Mouse (Mus musculus) embryonic facial prominence, embryonic 15.5 days (tissue): ENCODE results near the gene Opcml. TPM values are rescaled to one million over a fixed set of nuclear protein-coding genes. Genes with fewer than 3 reads are reported as not detected.

Source experiments
- ATAC-seq: fragments of 200-750 bp; cut with Nextera tagmentation; 2 replicates; pipeline ENCODE4 v1.8.0; 2017; ENCODE audit warnings: low read depth, moderate TSS enrichment; ENCODE audit not compliant: insufficient number of reproducible peaks, low FRiP score, low TSS enrichment
- H3K27ac ChIP-seq: fragments of 300-500 bp; sonication (generic); replicated peaks from 2 replicates; pipeline ENCODE4 v1.5.1; 2015; ENCODE audit warnings: mild to moderate bottlenecking, inconsistent platforms
- H3K27me3 ChIP-seq: fragments of 300-500 bp; sonication (generic); 2 replicates; pipeline ENCODE4 v1.6.1; 2015; ENCODE audit warnings: inconsistent platforms
- H3K36me3 ChIP-seq: fragments of 300-500 bp; sonication (generic); 2 replicates; pipeline ENCODE4 v1.6.1; 2015; ENCODE audit warnings: mild to moderate bottlenecking, inconsistent platforms
- H3K4me1 ChIP-seq: fragments of 300-500 bp; sonication (generic); 2 replicates; pipeline ENCODE4 v1.6.1; 2015; ENCODE audit warnings: inconsistent platforms
- H3K4me2 ChIP-seq: fragments of 300-500 bp; sonication (generic); replicated peaks from 2 replicates; pipeline ENCODE4 v1.6.1; 2015; ENCODE audit warnings: mild to moderate bottlenecking, inconsistent platforms
- H3K4me3 ChIP-seq: fragments of 300-500 bp; sonication (generic); replicated peaks from 2 replicates; pipeline ENCODE4 v1.5.1; 2015; ENCODE audit warnings: mild to moderate bottlenecking, inconsistent platforms
- H3K9ac ChIP-seq: fragments of 300-500 bp; sonication (generic); 2 replicates; pipeline ENCODE4 v1.6.1; 2015; ENCODE audit warnings: inconsistent platforms
- H3K9me3 ChIP-seq: fragments of 300-500 bp; sonication (generic); replicated peaks from 2 replicates; pipeline ENCODE4 v1.6.1; 2016; ENCODE audit warnings: inconsistent platforms
- WGBS: fragments of 180-500 bp; shearing (Covaris S2); methylation state at CpG from one replicate; pipeline ENCODE4 v1.1.7; 2015; 5-methylcytosine and 5-hydroxymethylcytosine counted together
- polyA plus RNA-seq: library from polyadenylated mRNA; unstranded; fragments of >200 nt; fragmentation: Nextera tagmentation; extraction: Ambion mirVana; gene quantifications from 2 replicates; pipeline ENCODE4 v1.2.1, GENCODE M21; 2015

Opcml gene
- polyA plus RNA-seq, 1 experiment from 2014 or later, result 5.7 TPM

DNA sequence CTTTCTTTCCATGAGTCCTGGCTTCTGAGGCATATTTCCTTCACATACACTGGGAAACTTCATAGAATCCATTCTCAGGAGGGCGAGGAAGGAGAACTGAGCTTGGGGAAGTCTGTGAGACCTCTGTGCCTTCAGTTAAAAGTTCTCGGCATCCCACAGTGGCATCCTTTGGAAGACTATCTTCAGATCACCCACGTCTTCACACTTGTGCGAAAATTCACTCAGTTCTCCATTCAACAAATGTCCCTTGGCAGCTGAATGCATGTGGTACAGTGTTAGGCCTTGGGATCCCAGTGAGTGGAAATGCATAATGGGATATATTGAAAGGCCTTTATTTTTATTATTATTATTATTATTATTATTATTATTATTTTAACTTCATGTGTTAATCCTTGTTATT, 304.1 kb downstream of the Opcml start:
- 87% methylated on average over 4 of the region's 4 CpGs for WGBS
- Histone ChIP-seq H3K4me2 (no peak overlapping the region), H3K27ac (no peak overlapping the region), H3K36me3 (no peaks in the 10 kb centered on the region), H3K27me3 (no peaks in the 10 kb centered on the region), H3K4me3 (no peak overlapping the region), H3K4me1 (no peaks in the 10 kb centered on the region), H3K9me3 (no peaks in the 10 kb centered on the region), H3K9ac (no peak overlapping the region)
- no peak for ATAC-seq

DNA sequence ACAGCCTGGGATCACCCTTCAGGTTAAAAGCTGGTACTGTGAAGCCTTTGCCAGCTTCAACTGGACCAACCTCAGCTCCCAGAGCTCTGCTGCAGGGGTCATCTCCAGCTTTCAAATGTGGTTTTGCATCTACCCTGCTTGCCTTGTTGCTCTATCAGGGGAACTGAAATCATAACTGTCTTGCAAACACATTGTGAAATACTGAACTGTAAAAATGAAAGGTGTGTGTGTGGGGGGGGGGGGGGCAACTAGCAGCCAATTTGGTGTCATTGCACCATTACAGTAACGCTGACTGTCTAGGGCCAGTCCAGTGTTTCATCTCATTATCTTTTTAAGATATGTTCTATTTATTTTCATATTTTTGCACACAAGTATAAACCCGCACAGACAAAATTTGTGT, 305.6 kb downstream of the Opcml start:
- Histone ChIP-seq H3K9me3 (no peaks in the 10 kb centered on the region), H3K27me3 (no peaks in the 10 kb centered on the region), H3K27ac (no peak overlapping the region), H3K4me1 (no peaks in the 10 kb centered on the region), H3K4me3 (no peak overlapping the region), H3K9ac (no peak overlapping the region), H3K36me3 (no peaks in the 10 kb centered on the region), H3K4me2 (no peak overlapping the region)
- WGBS, result 93% methylated on average over 2 of the region's 2 CpGs
- no peak for ATAC-seq

DNA sequence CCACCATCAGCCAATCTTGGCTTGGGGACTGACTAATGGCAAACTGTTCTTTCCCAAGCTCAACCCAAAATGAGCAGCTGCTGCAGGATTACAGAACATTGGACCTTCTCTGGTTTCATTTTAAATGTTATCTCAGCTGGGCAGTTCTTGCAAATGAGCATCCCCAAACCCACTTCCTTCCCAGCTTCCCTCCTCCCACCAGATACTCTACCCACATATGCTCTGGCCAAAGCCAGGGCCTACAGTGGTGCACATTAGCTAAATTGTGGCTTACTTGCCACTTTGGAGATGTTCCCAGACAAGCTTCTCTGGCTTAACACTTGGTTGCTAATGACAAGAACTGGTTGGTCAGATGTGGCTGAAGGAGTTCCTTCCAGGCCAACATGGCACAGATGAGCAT, 311.4 kb downstream of the Opcml start:
- Histone ChIP-seq H3K36me3 (no peaks in the 10 kb centered on the region), H3K4me2 (no peak overlapping the region), H3K9ac (no peak overlapping the region), H3K4me3 (no peak overlapping the region), H3K27me3 (no peaks in the 10 kb centered on the region), H3K4me1 (no peaks in the 10 kb centered on the region), H3K9me3 (no peaks in the 10 kb centered on the region), H3K27ac (no peak overlapping the region)
- peak; percentile 7; the same call in 1 of the 2 replicates for ATAC-seq

DNA sequence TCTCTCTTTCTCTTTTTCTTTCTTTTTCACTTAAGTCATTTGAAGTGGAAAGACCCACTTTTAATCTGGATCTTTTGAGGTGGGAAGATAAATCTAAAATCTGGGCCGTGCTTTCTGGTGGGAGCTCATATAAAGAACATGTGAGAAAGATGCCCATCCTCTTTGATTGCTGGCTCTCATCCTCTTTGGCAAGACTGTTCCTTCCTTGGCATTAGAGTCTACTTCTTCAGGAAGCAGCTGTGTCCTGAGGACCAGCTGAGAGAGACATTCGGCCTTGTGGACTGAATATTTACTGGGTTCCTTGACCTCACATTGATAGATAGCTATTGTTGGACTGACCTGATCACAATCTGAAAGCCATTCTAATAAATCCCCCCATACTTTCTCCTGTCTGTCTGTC, 331.3 kb downstream of the Opcml start:
- H3K4me1 ChIP-seq, result no peaks in the 10 kb centered on the region
- ATAC-seq, result no peak
- H3K27ac ChIP-seq, result no peak overlapping the region
- no peak overlapping the region for H3K4me3 ChIP-seq
- no peak overlapping the region for H3K4me2 ChIP-seq
- no peak overlapping the region for H3K9ac ChIP-seq
- no peaks in the 10 kb centered on the region for H3K9me3 ChIP-seq
- no peaks in the 10 kb centered on the region for H3K36me3 ChIP-seq
- no peaks in the 10 kb centered on the region for H3K27me3 ChIP-seq
- 77% methylated on average over 2 of the region's 2 CpGs for WGBS

DNA sequence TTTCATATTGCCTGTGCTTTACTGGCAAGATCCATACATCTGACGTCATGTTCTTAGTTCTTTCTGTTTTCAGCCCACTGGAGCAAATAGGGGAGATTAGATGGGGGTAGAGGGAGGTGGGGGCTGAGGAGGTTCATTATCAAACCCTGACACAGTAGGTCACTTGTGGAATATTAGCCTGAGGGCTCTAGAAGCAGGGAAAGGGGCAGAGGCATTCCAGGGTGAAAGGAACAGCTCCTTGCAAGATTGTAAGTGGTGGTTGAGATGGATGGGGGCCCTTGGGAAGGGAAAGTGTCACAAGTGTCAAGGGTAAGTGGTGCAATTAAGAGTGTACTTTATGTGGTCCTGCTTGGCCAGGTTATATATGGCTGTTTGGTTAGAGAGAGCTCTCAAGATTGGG, 338.2 kb downstream of the Opcml start:
- H3K4me1 ChIP-seq, result no peaks in the 10 kb centered on the region
- no peaks in the 10 kb centered on the region for H3K36me3 ChIP-seq
- H3K27me3 ChIP-seq, result no peaks in the 10 kb centered on the region
- H3K27ac ChIP-seq, result no peak overlapping the region
- H3K4me2 ChIP-seq, result no peak overlapping the region
- H3K9ac ChIP-seq, result no peak overlapping the region
- H3K9me3 ChIP-seq, result no peaks in the 10 kb centered on the region
- no peak for ATAC-seq
- no peak overlapping the region for H3K4me3 ChIP-seq
- WGBS, result 31% methylated on average over 1 of the region's 1 CpGs

DNA sequence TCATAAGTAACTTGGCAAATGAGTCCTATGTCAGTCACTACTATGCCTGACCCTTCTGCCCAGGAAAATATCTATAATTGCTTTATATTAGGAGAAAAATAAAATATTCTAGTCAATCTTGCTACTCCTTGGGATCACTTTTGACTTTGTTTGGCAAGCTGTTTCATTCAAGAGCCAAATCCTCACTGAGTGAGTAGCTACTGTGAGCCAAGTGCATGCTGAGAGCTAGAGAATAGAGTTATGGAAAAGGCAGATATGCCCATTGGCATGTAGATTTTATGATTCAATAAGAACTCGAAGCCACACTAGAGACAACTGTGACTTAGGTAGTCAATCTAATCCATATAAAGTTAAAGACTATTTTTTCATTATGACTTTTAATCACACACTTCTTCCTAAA, 340.9 kb downstream of the Opcml start:
- no peak for ATAC-seq
- Histone ChIP-seq H3K27me3 (no peaks in the 10 kb centered on the region), H3K9me3 (no peaks in the 10 kb centered on the region), H3K4me2 (no peak overlapping the region), H3K4me3 (no peak overlapping the region), H3K9ac (no peak overlapping the region), H3K4me1 (no peaks in the 10 kb centered on the region), H3K36me3 (no peaks in the 10 kb centered on the region), H3K27ac (no peak overlapping the region)
- 74% methylated on average over 1 of the region's 1 CpGs for WGBS

DNA sequence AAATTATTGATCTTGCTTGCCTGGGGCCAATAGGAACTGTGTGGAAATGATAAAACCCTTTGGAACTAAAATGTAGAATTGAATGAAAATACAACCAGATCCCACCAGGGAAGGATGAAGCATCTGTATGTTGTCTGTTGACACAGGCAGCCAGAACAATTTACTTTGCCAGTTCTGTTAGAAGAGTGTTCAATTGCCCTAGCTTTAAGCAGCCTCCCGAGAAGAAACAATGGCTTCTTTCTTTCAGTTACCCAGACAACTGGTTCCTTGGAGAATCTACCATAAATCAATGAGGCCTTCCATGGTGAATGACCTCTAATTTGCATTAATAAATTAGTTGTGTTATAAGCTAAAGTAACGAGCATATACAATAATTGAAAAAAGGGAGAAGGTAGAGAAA, 346.0 kb downstream of the Opcml start:
- Histone ChIP-seq H3K27ac (no peak overlapping the region), H3K36me3 (no peaks in the 10 kb centered on the region), H3K4me3 (no peak overlapping the region), H3K4me1 (no peaks in the 10 kb centered on the region), H3K9ac (no peak overlapping the region), H3K27me3 (no peaks in the 10 kb centered on the region), H3K4me2 (no peak overlapping the region), H3K9me3 (no peaks in the 10 kb centered on the region)
- no peak for ATAC-seq
- WGBS, result 38% methylated on average over 2 of the region's 2 CpGs

DNA sequence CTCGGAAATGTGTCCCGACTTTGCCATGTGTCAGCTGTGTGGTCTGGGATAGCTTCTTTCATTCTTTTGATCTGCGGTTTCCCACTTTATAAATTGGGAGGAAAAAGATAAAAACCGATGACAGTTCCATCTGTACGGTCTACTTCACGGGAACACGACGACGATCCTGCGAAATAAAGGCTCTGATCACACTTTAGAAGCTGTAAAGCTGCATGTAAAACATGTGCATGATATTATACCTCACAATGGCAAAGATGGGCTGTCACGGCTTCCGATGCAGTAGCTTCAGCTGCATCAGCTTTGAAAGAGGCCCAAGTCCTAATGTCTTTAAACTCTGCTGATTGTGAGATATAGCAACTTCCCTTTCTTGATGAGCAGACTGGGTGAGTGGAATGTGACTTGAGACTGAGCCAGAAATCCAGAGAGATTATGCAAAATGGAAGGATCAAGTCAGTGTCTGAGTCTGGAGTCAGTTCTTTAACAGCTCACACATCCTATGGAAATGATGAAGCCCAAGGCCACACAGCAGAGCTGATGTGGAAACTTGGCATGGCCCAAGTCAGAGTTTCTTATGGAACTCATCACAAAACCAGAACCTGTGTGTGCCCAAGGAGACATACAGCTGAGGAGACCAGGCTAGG, 349.5 kb downstream of the Opcml start:
- Histone ChIP-seq H3K4me2 (no peak overlapping the region), H3K27me3 (no peaks in the 10 kb centered on the region), H3K4me3 (no peak overlapping the region), H3K9me3 (no peaks in the 10 kb centered on the region), H3K4me1 (no peaks in the 10 kb centered on the region), H3K27ac (no peak overlapping the region), H3K9ac (no peak overlapping the region), H3K36me3 (no peaks in the 10 kb centered on the region)
- WGBS, result 66% methylated on average over 12 of the region's 12 CpGs
- ATAC-seq, result no peak

DNA sequence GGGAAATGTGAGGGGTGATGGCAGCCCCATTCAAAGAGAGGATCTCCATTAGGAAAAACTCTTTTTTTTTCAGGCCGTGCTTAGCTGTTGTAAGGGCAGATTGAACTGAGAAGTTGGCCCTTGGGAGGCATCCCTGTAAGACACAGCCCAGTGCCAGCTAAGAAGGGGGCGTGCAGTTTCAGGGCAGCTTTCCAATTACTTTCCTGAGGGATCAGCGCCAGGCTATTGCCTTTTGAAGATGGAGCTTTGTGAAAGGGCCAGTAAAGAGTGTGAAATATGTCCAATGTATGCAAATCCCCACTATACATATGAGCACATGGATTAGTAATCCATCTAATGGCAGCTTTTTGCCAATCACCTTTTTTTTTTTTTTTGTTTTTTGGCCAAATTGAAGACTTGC, 358.9 kb downstream of the Opcml start:
- H3K9me3 ChIP-seq, result no peaks in the 10 kb centered on the region
- H3K9ac ChIP-seq, result no peak overlapping the region
- no peaks in the 10 kb centered on the region for H3K27me3 ChIP-seq
- no peak for ATAC-seq
- no peak overlapping the region for H3K27ac ChIP-seq
- H3K4me3 ChIP-seq, result no peak overlapping the region
- no peaks in the 10 kb centered on the region for H3K4me1 ChIP-seq
- H3K4me2 ChIP-seq, result no peak overlapping the region
- 79% methylated on average over 3 of the region's 3 CpGs for WGBS
- H3K36me3 ChIP-seq, result no peaks in the 10 kb centered on the region

DNA sequence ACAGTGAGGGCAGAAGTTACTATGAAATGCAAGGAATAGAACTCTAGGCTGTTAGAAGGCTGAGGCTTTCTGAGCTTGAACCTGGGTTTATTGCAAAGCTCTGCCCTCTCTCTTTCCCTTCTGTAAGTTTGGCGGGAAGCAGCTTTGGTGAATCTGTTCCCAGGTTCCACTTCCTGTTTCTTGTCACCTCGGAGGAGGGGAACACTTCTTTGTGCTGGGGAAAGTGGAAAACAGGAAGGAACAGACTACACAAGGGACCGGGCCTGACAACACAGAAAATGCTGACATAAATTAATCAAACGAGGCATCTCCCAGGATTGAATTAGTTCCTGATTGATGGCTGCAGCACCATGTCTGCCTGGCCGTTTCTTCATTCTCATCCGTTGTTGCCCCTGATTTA, 363.2 kb downstream of the Opcml start:
- no peak overlapping the region for H3K27ac ChIP-seq
- H3K4me1 ChIP-seq, result no peaks in the 10 kb centered on the region
- no peaks in the 10 kb centered on the region for H3K27me3 ChIP-seq
- WGBS, result 48% methylated on average over 6 of the region's 6 CpGs
- H3K4me2 ChIP-seq, result no peak overlapping the region
- H3K9ac ChIP-seq, result no peak overlapping the region
- no peaks in the 10 kb centered on the region for H3K36me3 ChIP-seq
- H3K4me3 ChIP-seq, result no peak overlapping the region
- H3K9me3 ChIP-seq, result no peaks in the 10 kb centered on the region
- no peak for ATAC-seq

DNA sequence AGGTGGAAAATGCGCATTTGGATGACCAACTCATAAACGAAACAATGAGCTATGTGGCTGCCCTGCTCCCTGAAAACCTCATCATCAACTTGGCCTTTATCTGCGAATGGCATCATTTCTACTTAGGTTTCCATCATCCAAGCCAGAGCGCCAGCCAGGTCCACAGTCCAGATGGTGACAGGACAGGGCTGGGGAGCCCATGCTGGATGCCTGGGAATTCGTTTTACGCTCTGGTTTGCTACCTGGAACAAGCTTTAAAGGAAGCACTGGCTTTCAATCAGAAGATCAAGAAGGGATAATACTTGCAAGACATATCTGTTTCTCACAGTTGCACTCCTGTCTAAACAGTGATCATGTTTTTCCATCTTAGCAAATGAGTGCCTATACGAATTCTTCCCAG, 366.5 kb downstream of the Opcml start:
- H3K4me3 ChIP-seq, result no peak overlapping the region
- WGBS, result 85% methylated on average over 7 of the region's 7 CpGs
- H3K9me3 ChIP-seq, result no peaks in the 10 kb centered on the region
- no peak overlapping the region for H3K9ac ChIP-seq
- no peak overlapping the region for H3K27ac ChIP-seq
- no peaks in the 10 kb centered on the region for H3K27me3 ChIP-seq
- H3K36me3 ChIP-seq, result no peaks in the 10 kb centered on the region
- H3K4me2 ChIP-seq, result no peak overlapping the region
- ATAC-seq, result no peak
- no peaks in the 10 kb centered on the region for H3K4me1 ChIP-seq

DNA sequence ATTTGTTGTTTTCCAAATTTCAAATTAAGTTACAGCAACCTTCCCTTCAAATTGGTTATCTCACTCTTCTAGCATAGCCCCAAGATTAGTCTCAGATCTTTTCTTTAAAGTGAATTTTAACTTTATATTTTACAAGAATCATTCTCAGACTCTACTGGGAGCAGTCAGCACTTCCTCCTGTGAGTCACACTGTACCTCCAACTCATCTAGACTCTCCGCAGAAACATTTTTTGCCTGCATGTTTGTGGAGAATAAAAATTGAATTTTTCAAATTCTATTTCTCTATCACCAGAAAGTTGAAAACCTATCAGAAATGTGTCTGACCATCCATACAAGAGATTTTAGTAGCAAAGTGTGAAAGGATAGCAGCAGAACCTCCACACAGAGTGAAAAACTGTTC, 370.4 kb downstream of the Opcml start:
- Histone ChIP-seq H3K36me3 (no peaks in the 10 kb centered on the region), H3K4me3 (no peak overlapping the region), H3K4me2 (no peak overlapping the region), H3K4me1 (no peaks in the 10 kb centered on the region), H3K27ac (no peak overlapping the region), H3K27me3 (no peaks in the 10 kb centered on the region), H3K9ac (no peak overlapping the region), H3K9me3 (no peaks in the 10 kb centered on the region)
- ATAC-seq, result no peak
- 83% methylated on average over 1 of the region's 1 CpGs for WGBS
